In genomic region chr9:107555031-107555457, GRCm38 (mm10) we compare ENCODE assay signal across 8 mouse cellular contexts. TPM values are rescaled to one million over a fixed set of nuclear protein-coding genes. Genes with fewer than 3 reads are reported as not detected.
A peak's percentile ranks its signal among the peaks of the same experiment; 100 is the strongest.
DNase-seq lines count a peak whose midpoint lies in the region; ATAC-seq lines count a peak whose summit lies in the region.

No protein-coding gene starts in this region.

- H3K9me3 ChIP-seq in neural tube, embryonic 11.5 days (ENCODE audit: control insufficient read depth, low read length) = no peaks in the 10 kb centered on the region
- H3K9me3 ChIP-seq in embryonic facial prominence, embryonic 13.5 days = no peaks in the 10 kb centered on the region
- H3K9me3 ChIP-seq in heart, embryonic 12.5 days (replicated peaks) = no peaks in the 10 kb centered on the region
- no peaks in the 10 kb centered on the region for H3K9me3 ChIP-seq in kidney, embryonic 15.5 days (replicated peaks)

- peaks cover 26% of the 10 kb centered on the region for H3K27me3 ChIP-seq in neural tube, embryonic 11.5 days (ENCODE audit: control insufficient read depth, insufficient read depth, low read length)
- H3K27me3 ChIP-seq in embryonic facial prominence, embryonic 13.5 days = 0 out of 2 replicates have a peak, but pooled peaks cover 7% of the 10 kb centered on the region
- H3K27me3 ChIP-seq in heart, embryonic 12.5 days (replicated peaks) = peaks cover 7% of the 10 kb centered on the region
- H3K27me3 ChIP-seq in kidney, embryonic 15.5 days = no peaks in the 10 kb centered on the region

- peak; percentile 50 for DNase-seq in neural tube, embryonic 11.5 days (ENCODE audit: low spot score)
- DNase-seq in neural tube, embryonic 10.5 days (ENCODE audit: extremely low spot score, low spot score) = no peak
- DNase-seq in lung, postnatal 14 days = peak; percentile 74
- peak; percentile 55 to 65 for DNase-seq in spleen, postnatal 36 days (ENCODE audit: low spot score in 2 of 2)
- no peak for DNase-seq in cerebellum, adult 8-10 months

- ATAC-seq in neural tube, embryonic 11.5 days (ENCODE audit: insufficient read depth, low FRiP score, low TSS enrichment) = peak; percentile 35; the same call in 1 of the 2 replicates
- ATAC-seq in embryonic facial prominence, embryonic 13.5 days (ENCODE audit: insufficient number of reproducible peaks, insufficient read depth, low FRiP score, low TSS enrichment, low read depth) = peak; percentile 16; the same call in 1 of the 2 replicates
- ATAC-seq in heart, embryonic 12.5 days (ENCODE audit: insufficient number of reproducible peaks, low FRiP score) = peak; percentile 20
- ATAC-seq in kidney, embryonic 15.5 days (replicated peaks; ENCODE audit: low FRiP score) = peak; percentile 22

- peak overlapping the region; percentile 88 for H3K27ac ChIP-seq in neural tube, embryonic 11.5 days (ENCODE audit: low read depth, low read length)
- peak overlapping the region; percentile 95 for H3K27ac ChIP-seq in embryonic facial prominence, embryonic 13.5 days
- H3K27ac ChIP-seq in heart, embryonic 12.5 days (ENCODE audit: poor library complexity, severe bottlenecking) = peak overlapping the region; percentile 96
- H3K27ac ChIP-seq in kidney, embryonic 15.5 days = peak overlapping the region; percentile 99

- peak overlapping the region; percentile 80 for H3K4me3 ChIP-seq in neural tube, embryonic 11.5 days (ENCODE audit: low read depth, low read length)
- H3K4me3 ChIP-seq in embryonic facial prominence, embryonic 13.5 days = peak overlapping the region; percentile 66
- peak overlapping the region; percentile 77 for H3K4me3 ChIP-seq in heart, embryonic 12.5 days
- peak overlapping the region; percentile 79 for H3K4me3 ChIP-seq in kidney, embryonic 15.5 days (replicated peaks)

- peak overlapping the region; percentile 92 for H3K4me2 ChIP-seq in neural tube, embryonic 11.5 days (ENCODE audit: low read depth)
- peak overlapping the region; percentile 96 for H3K4me2 ChIP-seq in embryonic facial prominence, embryonic 13.5 days
- H3K4me2 ChIP-seq in heart, embryonic 12.5 days = peak overlapping the region; percentile 94
- H3K4me2 ChIP-seq in kidney, embryonic 15.5 days = peak overlapping the region; percentile 70

- WGBS in neural tube, embryonic 11.5 days = under 1% methylated on average over 23 of the region's 23 CpGs
- WGBS in embryonic facial prominence, embryonic 13.5 days = under 1% methylated on average over 23 of the region's 23 CpGs
- 0% methylated on average over 23 of the region's 23 CpGs for WGBS in heart, embryonic 12.5 days
- WGBS in kidney, embryonic 15.5 days = under 1% methylated on average over 23 of the region's 23 CpGs

- H3K9ac ChIP-seq in neural tube, embryonic 11.5 days (ENCODE audit: low read length) = peak overlapping the region; percentile 82
- peak overlapping the region; percentile 86 for H3K9ac ChIP-seq in embryonic facial prominence, embryonic 13.5 days
- H3K9ac ChIP-seq in heart, embryonic 12.5 days = peak overlapping the region; percentile 92
- H3K9ac ChIP-seq in kidney, embryonic 15.5 days = peak overlapping the region; percentile 84

- peaks cover 15% of the 10 kb centered on the region for H3K36me3 ChIP-seq in neural tube, embryonic 11.5 days (ENCODE audit: control insufficient read depth, insufficient read depth, low read length)
- H3K36me3 ChIP-seq in embryonic facial prominence, embryonic 13.5 days = peaks cover 35% of the 10 kb centered on the region
- H3K36me3 ChIP-seq in heart, embryonic 12.5 days = peaks cover 38% of the 10 kb centered on the region
- peaks cover 37% of the 10 kb centered on the region for H3K36me3 ChIP-seq in kidney, embryonic 15.5 days

- H3K4me1 ChIP-seq in neural tube, embryonic 11.5 days (ENCODE audit: control insufficient read depth, insufficient read depth, low read length) = peaks cover 31% of the 10 kb centered on the region
- H3K4me1 ChIP-seq in embryonic facial prominence, embryonic 13.5 days = peaks cover 57% of the 10 kb centered on the region
- peaks cover 56% of the 10 kb centered on the region for H3K4me1 ChIP-seq in heart, embryonic 12.5 days (replicated peaks)
- peaks cover 62% of the 10 kb centered on the region for H3K4me1 ChIP-seq in kidney, embryonic 15.5 days

RNA-seq across cellular contexts. Expression of gene Rassf1, which starts 3.7 kb away (rescaled TPM):
- 38.5 and 41.3 TPM in 2 replicates for polyA plus RNA-seq in neural tube, embryonic 11.5 days (2014; fragmentation: Nextera tagmentation; extraction: Ambion mirVana)
- polyA plus RNA-seq in embryonic facial prominence, embryonic 13.5 days (2015; fragmentation: Nextera tagmentation; extraction: Ambion mirVana) = 65.2 and 68.5 TPM in 2 replicates
- 48.2 and 49.0 TPM in 2 replicates for polyA plus RNA-seq in heart, embryonic 12.5 days (2016; fragmentation: Nextera tagmentation; extraction: Ambion mirVana)
- polyA plus RNA-seq in kidney, embryonic 15.5 days (2015; fragmentation: Nextera tagmentation; extraction: Ambion mirVana) = 61.7 and 63.4 TPM in 2 replicates

RNA-seq across cellular contexts. Expression of gene Zmynd10, which starts 7.9 kb away (rescaled TPM):
- polyA plus RNA-seq in neural tube, embryonic 11.5 days (2014; fragmentation: Nextera tagmentation; extraction: Ambion mirVana) = 0.65 and 1.3 TPM in 2 replicates
- polyA plus RNA-seq in embryonic facial prominence, embryonic 13.5 days (2015; fragmentation: Nextera tagmentation; extraction: Ambion mirVana) = 2.1 and 2.2 TPM in 2 replicates
- polyA plus RNA-seq in heart, embryonic 12.5 days (2016; fragmentation: Nextera tagmentation; extraction: Ambion mirVana) = 0.22 and 0.35 TPM in 2 replicates
- polyA plus RNA-seq in kidney, embryonic 15.5 days (2015; fragmentation: Nextera tagmentation; extraction: Ambion mirVana) = 1.2 and 2.9 TPM in 2 replicates

RNA-seq across cellular contexts. Expression of gene Tusc2, which starts 8.0 kb away (rescaled TPM):
- 91.0 and 93.0 TPM in 2 replicates for polyA plus RNA-seq in neural tube, embryonic 11.5 days (2014; fragmentation: Nextera tagmentation; extraction: Ambion mirVana)
- 35.9 and 42.9 TPM in 2 replicates for polyA plus RNA-seq in embryonic facial prominence, embryonic 13.5 days (2015; fragmentation: Nextera tagmentation; extraction: Ambion mirVana)
- 60.1 and 61.4 TPM in 2 replicates for polyA plus RNA-seq in heart, embryonic 12.5 days (2016; fragmentation: Nextera tagmentation; extraction: Ambion mirVana)
- polyA plus RNA-seq in kidney, embryonic 15.5 days (2015; fragmentation: Nextera tagmentation; extraction: Ambion mirVana) = 46.5 and 46.8 TPM in 2 replicates

RNA-seq across cellular contexts. Expression of gene Hyal2, which starts 12.7 kb away (rescaled TPM):
- polyA plus RNA-seq in neural tube, embryonic 11.5 days (2014; fragmentation: Nextera tagmentation; extraction: Ambion mirVana) = 124 and 128 TPM in 2 replicates
- polyA plus RNA-seq in embryonic facial prominence, embryonic 13.5 days (2015; fragmentation: Nextera tagmentation; extraction: Ambion mirVana) = 118 TPM in 2 replicates
- 103 and 106 TPM in 2 replicates for polyA plus RNA-seq in heart, embryonic 12.5 days (2016; fragmentation: Nextera tagmentation; extraction: Ambion mirVana)
- polyA plus RNA-seq in kidney, embryonic 15.5 days (2015; fragmentation: Nextera tagmentation; extraction: Ambion mirVana) = 111 and 117 TPM in 2 replicates

RNA-seq across cellular contexts. Expression of gene Nprl2, which starts 13.0 kb away (rescaled TPM):
- polyA plus RNA-seq in neural tube, embryonic 11.5 days (2014; fragmentation: Nextera tagmentation; extraction: Ambion mirVana) = 45.8 and 48.9 TPM in 2 replicates
- 44.3 and 47.2 TPM in 2 replicates for polyA plus RNA-seq in embryonic facial prominence, embryonic 13.5 days (2015; fragmentation: Nextera tagmentation; extraction: Ambion mirVana)
- polyA plus RNA-seq in heart, embryonic 12.5 days (2016; fragmentation: Nextera tagmentation; extraction: Ambion mirVana) = 24.4 and 25.1 TPM in 2 replicates
- 44.4 and 46.8 TPM in 2 replicates for polyA plus RNA-seq in kidney, embryonic 15.5 days (2015; fragmentation: Nextera tagmentation; extraction: Ambion mirVana)

Comparison
In these comparisons a context has a peak if more than half of its experiments do, and no peak if none do; other contexts are left out.
1. DNase-seq: peak in neural tube, embryonic 11.5 days (single experiment), lung, postnatal 14 days (single experiment) and spleen, postnatal 36 days (2 of 2); none in neural tube, embryonic 10.5 days (single experiment) and cerebellum, adult 8-10 months (single experiment).
2. Peak in every context shown above with its lines, with median percentiles within 50 percentile points of each other: ATAC-seq, H3K27ac ChIP-seq, H3K4me2 ChIP-seq, H3K4me3 ChIP-seq and H3K9ac ChIP-seq.